ENCODE assay signal across 1 mouse cellular context in genomic region chr19:5923990-5924712, GRCm38 (mm10).
TF ChIP-seq lines count a peak whose summit lies in the region.

No protein-coding gene starts in this region.

TF ChIP-seq in MEL, 35 proteins besides CTCF, POLR2A, EP300 and RAD21 (continued from another document):
- 0 out of 2 replicates have a peak, but pooled peaks have one; percentile 21 for TF ChIP-seq MYC (IDR thresholded peaks at IDR 0.05; ENCODE audit: low read depth, low read length)
- no peak for TF ChIP-seq ZKSCAN1 (IDR thresholded peaks at IDR 0.05; ENCODE audit: low read depth, low read length)
- TF ChIP-seq MXI1 (IDR thresholded peaks at IDR 0.05; ENCODE audit: low read depth, low read length) = peak; percentile 63
- no peak for TF ChIP-seq USF1 (IDR thresholded peaks at IDR 0.05; ENCODE audit: low read depth, low read length)
- TF ChIP-seq MAX (IDR thresholded peaks at IDR 0.05; ENCODE audit: low read length) = 0 out of 2 replicates have a peak, but pooled peaks have one; percentile 40
- TF ChIP-seq MAZ (IDR thresholded peaks at IDR 0.05; ENCODE audit: low read depth, low read length) = 0 out of 2 replicates have a peak, but pooled peaks have one; percentile 50
- peak; percentile 75 for TF ChIP-seq SMC3 (IDR thresholded peaks at IDR 0.05; ENCODE audit: low read depth, low read length)
- no peak for TF ChIP-seq NRF1 (IDR thresholded peaks at IDR 0.05; ENCODE audit: insufficient read depth, low read depth, low read length, poor library complexity, severe bottlenecking)
- TF ChIP-seq JUND (IDR thresholded peaks at IDR 0.05; ENCODE audit: low read depth, low read length) = 0 out of 2 replicates have a peak, but pooled peaks have one; percentile 12
- 0 out of 2 replicates have a peak, but pooled peaks have one; percentile 11 for TF ChIP-seq UBTF (IDR thresholded peaks at IDR 0.05; ENCODE audit: borderline replicate concordance, insufficient read depth, low read depth, low read length)
- TF ChIP-seq SIN3A (IDR thresholded peaks at IDR 0.05; ENCODE audit: low read length) = peak; percentile 75
